In genomic region chr12:83527816-83528215, GRCm38 (mm10) we compare ENCODE assay signal across 24 mouse cellular contexts. TPM values are rescaled to one million over a fixed set of nuclear protein-coding genes. Genes with fewer than 3 reads are reported as not detected.
DNase-seq lines count a peak whose midpoint lies in the region; TF ChIP-seq lines count a peak whose summit lies in the region.
"Had no signal": no experiment of that assay in that cellular context is flagged by ENCODE, and none has a peak within 500 bp of the region (broad histone marks: within the 10 kb centered on the region; RNA-seq: fewer than 3 reads in every experiment).

No protein-coding gene starts in this region.

- intact Hi-C loops in gastrocnemius, adult 2 months (cut with DNase I): no loop called here
- intact Hi-C loops in heart, postnatal 25 days (cut with DNase I): no loop called here

- H3K4me3 ChIP-seq in gastrocnemius, adult 2 months: no peak overlapping the region
- H3K4me3 ChIP-seq: erythroblast, embryonic 14.5 days; forebrain, embryonic 12.5 days; heart, embryonic 10.5 days; hindbrain, embryonic 12.5 days; kidney, embryonic 15.5 days; lung, embryonic 15.5 days had no signal

- H3K27ac ChIP-seq in gastrocnemius, adult 2 months: peak overlapping the region; percentile 62
- H3K27ac ChIP-seq: forebrain, embryonic 12.5 days; heart, embryonic 10.5 days; hindbrain, embryonic 12.5 days; kidney, embryonic 15.5 days; liver, embryonic 14.5 days; lung, embryonic 15.5 days had no signal

- no peak for DNase-seq in gastrocnemius, adult 2 months
- no peak for DNase-seq in gastrocnemius, postnatal 4 days (ENCODE audit: low spot score in 2 of 2)
- DNase-seq in ES-CJ7 (ENCODE audit: low read depth, low spot score): peak; percentile 38
- peak; percentile 42 for DNase-seq in embryo, embryonic 10.5 days (ENCODE audit: low spot score)
- peak; percentile 25 for DNase-seq in mesoderm, embryonic 11.5 days (ENCODE audit: low read depth, low spot score)
- DNase-seq in adrenal gland, postnatal 14 days: no peak
- DNase-seq in retina, postnatal 1 day: no peak
- no peak for DNase-seq in heart, postnatal 25 days (ENCODE audit: low spot score)
- DNase-seq: adrenal gland, adult 2 months; cerebellum, adult 11-12 months; cerebellum, postnatal 14 days; gastrocnemius, postnatal 36 days; kidney, adult 11 months; kidney, postnatal 36 days; layer of hippocampus, postnatal 36 days; lung, postnatal 4 days; thymus, postnatal 4 days had no signal

- no peak for TF ChIP-seq CTCF in gastrocnemius, adult 2 months (IDR thresholded peaks at IDR 0.05)

RNA-seq across cellular contexts. Expression of gene Dcaf4, which starts 7.5 kb away (rescaled TPM):
- 10 to 100 TPM; 18.0 to 24.5 TPM for total RNA-seq in gastrocnemius, adult 2 months (2021)
- 10 to 100 TPM; 25.5 to 28.4 TPM for total RNA-seq in gastrocnemius, postnatal 4 days (2021)
- 45.2 and 45.4 TPM in 2 replicates for total RNA-seq in adrenal gland, postnatal 14 days (2021)
- 10 to 100 TPM; 14.1 to 15.2 TPM for total RNA-seq in heart, postnatal 25 days (2021)

RNA-seq across cellular contexts. Expression of gene Dpf3, which starts 40.3 kb away (rescaled TPM):
- total RNA-seq in gastrocnemius, adult 2 months (2021): 10 to 100 TPM; 22.5 to 26.3 TPM
- 10 to 100 TPM; 15.6 to 19.3 TPM for total RNA-seq in gastrocnemius, postnatal 4 days (2021)
- 10.6 and 12.2 TPM in 2 replicates for total RNA-seq in adrenal gland, postnatal 14 days (2021)
- total RNA-seq in heart, postnatal 25 days (2021): 10 to 100 TPM; 17.4 to 21.3 TPM

Comparison
In these comparisons a context has a peak if more than half of its experiments do, and no peak if none do; other contexts are left out.
1. DNase-seq: peak in ES-CJ7 (single experiment), embryo, embryonic 10.5 days (single experiment) and mesoderm, embryonic 11.5 days (single experiment); none in gastrocnemius, adult 2 months (single experiment), gastrocnemius, postnatal 4 days (0 of 2), adrenal gland, postnatal 14 days (single experiment), retina, postnatal 1 day (single experiment) and heart, postnatal 25 days (single experiment).